Mouse (Mus musculus): ENCODE results near the gene Cox8a.

The Cox8a gene

DNA sequence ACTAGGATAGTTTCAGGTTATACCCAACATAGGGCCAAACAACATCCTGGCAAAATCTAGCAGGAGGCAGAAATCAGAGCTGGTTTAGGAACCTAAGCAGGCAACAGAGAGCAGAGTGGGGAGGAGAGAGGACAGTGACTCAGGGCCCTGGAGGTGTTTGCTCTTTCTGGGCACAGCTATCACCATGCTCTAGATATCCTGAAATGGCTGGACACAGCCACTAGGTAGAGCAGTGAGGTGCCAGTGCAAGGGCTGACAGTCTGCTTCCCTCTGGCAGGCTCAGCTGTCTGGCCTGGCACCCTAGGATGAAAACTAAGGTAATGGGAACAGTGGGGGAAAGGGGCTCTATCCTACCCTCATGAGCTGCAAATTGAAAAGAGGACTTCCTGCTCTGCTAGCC is 6.1 kb upstream of the Cox8a start:
- no peak for DNase-seq (ENCODE audit: low read depth, low spot score)

DNA sequence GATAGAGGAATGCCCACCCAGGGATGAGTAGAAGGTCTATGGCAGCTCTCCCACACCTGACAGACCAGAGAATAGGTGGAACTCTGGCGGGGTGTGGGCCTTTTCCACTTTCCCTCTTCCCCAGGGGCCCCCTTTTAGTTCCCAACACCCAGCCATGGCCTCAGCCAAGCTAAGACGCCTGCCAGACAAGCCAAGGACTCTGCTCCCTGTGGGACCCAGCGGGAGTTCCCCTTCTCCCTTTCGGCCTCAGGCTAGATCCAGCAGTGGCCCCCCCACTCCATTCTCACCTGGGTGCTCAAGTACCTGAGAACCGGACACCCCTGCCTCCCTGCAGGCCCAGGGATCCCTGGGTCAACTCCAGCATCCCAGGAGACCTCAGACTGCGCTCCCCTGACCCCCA is 4.8 kb upstream of the Cox8a start:
- no peak for DNase-seq (ENCODE audit: low read depth, low spot score)

DNA sequence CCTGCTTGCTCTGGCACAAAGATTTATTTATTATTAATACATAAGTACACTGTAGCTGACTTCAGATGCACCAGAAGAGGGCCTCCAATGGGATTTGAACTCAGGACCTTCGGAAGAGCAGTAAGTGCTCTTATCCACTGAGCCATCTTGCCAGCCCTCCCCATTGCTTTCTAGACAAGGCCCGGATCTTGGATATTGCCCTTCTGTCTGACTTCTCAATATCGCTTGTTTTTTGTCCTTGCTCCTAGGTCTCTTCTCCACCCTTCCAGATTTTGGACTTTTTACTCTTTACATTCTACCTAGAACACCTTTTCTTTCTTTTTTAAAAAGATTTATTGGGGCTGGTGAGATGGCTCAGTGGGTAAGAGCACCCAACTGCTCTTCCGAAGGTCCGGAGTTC is 1.3 kb upstream of the Cox8a start:
- no peak for DNase-seq (ENCODE audit: low read depth, low spot score)

DNA sequence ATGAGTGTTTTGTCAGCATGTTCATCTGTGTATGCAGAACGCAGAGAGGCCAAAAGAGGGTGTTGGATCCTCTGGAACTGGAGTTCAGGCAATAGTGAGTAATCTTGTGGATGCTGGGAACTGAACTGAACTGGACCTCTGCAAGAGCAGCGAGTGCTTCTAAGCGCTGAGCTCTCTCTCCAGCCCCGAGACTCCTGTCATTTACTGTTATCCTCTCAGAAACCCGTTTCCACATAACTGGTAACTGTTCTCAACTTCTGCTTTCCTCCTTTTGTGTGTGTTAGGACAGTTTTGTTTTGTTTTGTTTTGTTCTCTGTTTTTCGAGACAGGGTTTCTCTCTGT is 481 bp upstream of the Cox8a start:
- no peak for DNase-seq (ENCODE audit: low read depth, low spot score)

DNA sequence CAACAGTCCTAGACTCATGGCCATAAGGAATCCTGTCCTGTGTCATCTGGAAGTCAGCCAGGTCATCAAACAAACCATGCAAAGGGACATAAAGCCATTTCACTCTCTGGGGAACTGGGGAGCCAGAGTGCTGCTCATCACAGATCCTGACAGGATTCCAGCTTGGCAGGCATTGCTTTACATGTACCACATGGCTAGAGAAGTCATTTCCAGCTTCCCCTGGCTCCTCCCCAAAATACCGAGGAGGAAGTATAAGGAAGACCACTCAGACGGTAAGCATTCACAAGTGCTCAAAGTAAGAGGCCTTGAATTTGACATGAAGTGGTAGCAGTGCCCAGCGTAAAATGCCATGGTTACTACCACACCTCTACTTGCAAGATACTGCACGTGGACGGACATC is 2.9 kb downstream of the Cox8a start:
- DNase-seq (ENCODE audit: low read depth, low spot score): no peak

DNA sequence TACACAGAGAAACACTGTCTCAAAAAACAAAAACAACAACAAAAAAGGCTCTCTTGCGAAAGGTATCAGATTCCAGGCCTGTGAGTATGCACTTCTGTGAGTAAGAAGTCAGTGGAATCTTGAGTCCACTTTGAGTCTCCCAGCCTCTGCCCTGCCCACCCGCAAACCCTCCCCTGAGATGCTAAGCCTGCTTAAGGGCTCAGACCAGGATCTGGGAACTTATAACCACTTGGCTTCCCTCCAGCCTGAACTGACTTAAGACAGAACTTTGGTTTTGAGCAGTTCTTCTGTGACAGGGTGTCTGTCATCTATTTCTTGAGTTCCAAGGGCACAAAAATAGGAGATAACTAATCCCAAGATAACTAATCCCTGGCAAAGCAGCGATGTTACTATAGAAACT is 4.4 kb downstream of the Cox8a start:
- DNase-seq (ENCODE audit: low read depth, low spot score): no peak

DNA sequence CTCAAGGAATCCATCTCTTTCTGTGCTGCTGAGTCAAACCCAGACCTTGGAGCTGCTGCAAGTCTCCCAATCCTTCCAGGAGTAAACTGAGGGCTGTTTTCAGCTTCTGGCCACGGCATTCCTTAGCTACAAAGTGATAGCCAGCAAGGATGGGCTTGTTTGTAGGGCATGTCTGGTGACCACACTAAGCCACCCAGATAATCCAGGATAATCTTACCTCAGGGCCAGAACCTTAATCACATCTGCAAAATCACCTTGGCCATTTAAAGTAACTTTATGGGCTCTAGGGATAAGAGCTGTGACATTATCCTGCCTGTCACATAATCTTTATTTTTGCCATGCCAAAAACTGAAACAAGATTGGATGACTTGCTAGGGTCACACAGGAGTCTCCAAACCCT is 5.2 kb downstream of the Cox8a start:
- no peak for DNase-seq (ENCODE audit: low read depth, low spot score)

DNA sequence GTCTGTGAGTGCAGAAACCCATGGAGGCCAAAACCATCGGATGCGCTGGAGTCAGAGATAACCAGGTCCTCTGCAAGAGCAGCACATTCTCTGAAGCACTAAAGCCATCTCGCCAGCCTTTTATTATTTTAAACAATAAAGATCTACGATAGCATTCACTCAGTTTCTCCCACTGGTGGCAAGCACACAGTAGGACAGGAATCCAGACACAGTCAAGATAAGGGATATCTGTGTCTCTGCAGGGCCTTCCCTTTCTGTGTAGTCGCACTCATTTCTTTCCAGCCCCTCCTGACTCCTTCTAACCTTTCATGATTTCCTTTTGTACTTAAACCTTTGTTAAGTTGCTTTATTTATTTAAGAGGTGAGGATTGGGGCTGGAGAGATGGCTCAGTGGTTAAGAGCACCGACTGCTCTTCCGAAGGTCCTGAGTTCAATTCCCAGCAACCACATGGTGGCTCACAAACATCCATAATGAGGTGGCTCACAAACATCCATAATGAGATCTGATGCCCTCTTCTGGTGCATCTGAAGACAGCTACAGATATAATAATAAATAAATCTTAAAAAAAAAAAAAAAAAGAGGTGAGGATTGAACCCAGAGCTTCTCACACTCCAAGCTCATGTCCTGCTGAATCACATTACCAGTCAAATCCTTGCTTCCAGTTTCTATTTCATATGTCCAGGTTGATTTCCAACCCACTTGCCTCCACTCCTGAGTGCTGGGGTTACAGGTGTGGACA is 7.3 kb downstream of the Cox8a start:
- no peak for DNase-seq (ENCODE audit: low read depth, low spot score)

DNA sequence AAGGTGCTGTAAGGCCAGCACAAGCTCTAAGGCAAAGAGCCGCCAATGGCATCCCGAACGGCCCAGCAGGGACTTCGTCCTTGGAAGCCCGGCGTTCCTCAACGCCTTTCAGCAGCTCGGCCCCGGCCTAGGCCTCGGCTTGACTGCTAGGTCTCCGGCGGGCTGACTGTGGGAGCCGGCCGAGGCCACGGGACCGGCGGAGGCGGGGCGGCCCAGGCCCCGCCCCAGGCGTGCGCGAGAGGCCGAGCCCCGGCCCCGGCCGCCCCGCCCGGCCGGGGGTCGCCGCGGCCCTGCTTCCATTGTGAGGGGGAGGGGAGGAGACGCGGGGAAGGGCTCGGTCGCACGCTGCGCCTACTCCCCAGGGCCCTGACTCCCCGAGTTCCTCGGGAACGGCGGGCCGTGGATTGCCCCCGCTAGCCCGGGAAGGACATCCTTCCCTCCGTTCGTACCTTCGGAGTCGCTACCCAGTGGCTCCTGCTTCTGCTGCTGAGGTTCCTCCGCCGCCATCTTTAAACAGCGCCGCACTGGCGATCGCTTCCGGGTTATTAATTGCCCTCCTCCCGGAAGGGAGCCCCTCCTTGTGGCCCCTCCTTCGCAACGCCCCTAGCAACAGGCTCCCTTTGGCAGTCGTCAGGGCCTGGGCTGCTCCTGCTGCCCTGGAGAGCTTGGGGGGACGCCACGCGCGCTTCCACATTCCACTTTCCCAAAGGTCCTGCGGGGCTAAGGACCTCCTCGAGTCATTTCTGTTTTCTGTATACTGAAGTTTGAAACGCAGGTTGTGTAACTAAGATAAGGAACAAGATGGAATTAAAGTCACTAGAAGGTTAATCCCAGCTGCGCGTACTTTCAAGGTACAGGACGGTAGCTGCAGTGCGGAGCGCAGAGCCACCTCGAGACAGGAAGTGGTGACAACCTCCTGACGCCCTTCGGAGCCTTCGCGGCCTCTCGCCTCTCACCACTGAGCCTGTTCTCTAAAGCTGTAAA is 11.4 kb downstream of the Cox8a start, which contains the start of gene Otub1:
Gene Otub1 (minus strand): TSS at position 564 of the 984 bp plus-strand sequence.
- peak; percentile 95 for DNase-seq (ENCODE audit: low read depth, low spot score)

DNA sequence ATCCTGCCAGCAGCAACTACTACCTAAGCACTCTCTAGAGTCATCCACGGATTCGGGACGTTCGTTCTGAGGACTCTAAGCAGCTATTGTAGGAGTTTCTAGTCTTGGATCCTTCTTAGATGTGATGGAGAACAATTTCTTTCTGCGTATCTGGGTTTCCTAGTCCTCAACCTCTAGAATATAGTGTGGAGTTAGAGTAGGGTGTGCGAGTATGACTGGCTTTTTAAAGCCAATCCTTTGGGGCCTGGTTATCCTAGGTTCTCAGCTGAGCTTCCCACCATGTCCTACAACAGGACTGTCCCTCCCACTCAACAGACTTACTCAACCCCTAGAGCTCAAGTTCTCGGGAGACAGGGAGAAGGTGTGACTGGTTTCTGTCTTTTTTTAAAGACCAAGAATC is 12.1 kb downstream of the Cox8a start:
- DNase-seq (ENCODE audit: low read depth, low spot score): no peak

DNA sequence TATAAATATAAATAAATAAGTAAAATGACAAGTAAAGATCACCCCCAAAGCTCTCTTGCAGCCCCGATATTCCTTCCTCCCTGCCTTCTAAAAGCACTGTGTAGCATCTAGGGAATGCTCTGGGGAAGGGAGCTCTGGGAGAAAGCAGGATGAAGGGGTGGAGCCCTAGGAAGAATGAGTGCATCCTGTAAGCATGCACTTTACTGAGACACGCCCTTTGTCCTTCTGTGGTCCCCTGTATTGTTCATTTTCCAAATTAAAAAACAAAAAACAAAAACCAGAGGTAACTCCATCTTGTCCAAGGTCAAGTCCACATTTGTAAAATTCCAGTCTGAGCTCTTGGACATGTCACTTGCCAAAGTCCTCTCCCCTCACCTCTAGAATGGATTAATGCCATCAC is 12.5 kb downstream of the Cox8a start:
- no peak for DNase-seq (ENCODE audit: low read depth, low spot score)

DNA sequence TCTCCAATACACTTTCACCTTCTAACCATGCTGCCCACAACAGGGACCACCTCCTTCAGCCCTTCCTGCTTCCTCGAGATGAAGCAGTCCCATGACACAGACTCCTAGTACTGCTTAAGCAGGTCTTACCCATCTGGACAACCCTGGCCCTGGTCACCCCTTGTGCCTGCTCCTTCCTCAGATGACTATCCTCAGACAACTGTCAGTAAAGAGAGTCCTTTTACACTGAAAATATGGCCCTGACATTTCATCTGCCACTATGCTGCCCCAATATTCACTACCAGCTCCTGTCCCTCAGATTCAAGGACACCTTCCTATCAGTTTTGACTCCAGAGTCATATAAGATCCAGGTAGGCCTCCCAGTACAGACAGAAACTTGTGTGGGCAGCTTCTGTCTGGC is 17.0 kb downstream of the Cox8a start:
- no peak for DNase-seq (ENCODE audit: low read depth, low spot score)

DNA sequence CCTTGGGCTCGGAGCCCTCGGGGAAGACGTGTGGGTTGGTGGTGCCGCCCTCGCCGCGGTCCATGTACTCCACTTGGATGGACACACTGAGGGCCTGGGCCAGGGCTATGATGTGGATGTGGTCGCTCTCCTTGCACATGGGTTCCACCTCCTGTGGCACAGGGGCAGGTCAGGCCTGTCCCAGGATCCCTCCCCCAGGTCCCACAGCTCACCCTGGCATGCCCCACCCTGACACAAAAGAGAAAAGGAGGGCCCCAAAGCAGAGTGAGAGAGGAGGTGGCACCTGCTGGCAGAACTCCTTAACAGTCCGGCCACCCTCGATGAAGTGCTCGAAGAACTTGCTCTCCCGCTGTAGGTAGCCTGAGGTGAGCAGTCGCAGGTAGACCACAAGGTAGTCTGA is 18.3 kb downstream of the Cox8a start:
- DNase-seq (ENCODE audit: low read depth, low spot score): no peak

DNA sequence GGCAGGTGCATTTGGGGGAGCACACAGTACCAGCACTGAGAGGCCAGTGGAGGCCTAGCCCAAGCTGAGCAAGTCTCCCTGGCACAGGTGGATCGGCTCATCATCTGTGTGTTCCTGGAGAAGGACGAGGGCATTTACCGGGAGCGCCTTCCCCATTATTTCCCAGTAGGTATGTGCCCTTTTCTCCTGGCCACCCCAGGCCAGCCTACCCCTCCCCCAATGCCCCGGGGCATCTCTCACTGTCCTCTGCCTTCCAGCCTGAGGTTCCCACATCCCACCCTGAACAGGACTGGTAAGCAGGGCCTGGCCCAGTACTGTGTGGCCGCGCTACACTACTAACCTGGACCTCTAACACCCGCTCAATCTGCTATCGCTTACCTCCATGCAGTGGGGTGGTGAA is 20.0 kb downstream of the Cox8a start:
- DNase-seq (ENCODE audit: low read depth, low spot score): no peak

DNA sequence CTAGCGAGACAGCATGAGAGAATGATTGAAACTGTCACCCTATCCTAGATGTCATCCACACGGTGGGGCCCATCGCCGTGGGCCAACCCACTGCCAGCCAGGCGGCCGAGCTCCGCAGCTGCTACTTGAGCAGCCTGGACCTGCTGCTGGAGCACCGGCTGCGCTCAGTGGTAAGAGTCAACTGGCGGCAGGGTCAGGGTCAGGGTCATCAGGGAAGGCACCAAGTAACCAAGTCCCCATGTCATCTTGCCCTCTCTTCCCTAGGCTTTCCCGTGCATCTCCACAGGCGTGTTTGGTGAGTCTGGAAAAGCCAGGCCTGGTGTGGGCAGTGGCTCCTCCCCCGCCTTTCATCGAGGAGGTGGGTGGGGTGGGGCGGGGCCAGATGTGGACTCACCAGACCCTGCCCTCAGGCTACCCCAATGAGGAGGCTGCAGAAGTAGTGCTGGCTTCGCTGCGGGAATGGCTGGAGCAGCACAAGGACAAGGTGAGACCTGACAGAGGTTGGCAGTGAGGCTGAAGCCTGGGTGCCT is 20.6 kb downstream of the Cox8a start:
- DNase-seq (ENCODE audit: low read depth, low spot score): no peak

DNA sequence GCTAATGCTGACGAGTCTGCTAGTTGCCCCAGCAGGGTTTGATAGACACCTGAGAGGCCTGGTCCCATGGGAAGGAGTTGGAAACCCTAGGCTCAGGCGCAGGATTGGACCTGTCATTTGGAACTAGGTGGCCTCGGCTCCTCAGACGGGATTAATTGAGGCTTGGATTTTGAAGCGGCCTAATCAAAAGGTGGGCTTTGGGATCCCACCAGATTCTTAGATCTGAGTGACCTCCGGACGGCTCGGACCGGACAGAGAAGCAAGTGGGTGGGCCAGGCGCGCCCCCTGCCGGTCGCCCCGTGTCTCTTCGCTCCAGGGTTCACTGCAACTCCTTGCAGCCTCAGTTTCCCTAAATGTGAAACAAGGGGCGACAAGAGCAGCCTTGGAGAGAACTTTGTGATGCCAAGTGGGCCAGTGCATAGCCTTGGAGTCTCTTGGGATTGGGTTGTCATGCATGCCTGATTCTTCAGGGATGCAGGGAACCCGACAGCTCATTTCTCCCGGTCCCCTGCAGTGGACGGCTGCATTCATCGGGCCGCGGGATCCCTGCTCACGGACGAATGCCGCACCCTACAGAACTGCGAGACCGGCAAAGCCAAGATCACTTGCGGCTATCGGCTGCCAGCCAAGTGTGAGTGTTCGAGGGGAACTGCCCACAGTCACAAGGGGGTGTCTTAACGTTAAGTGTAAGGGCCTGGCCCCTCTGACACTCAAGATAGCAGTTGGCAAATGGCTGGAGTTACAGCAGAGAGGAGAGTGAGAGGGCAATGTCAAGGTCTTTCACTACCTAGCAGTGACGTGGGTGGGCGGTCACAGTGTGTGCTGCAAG is 21.3 kb downstream of the Cox8a start:
- peak; percentile 34 for DNase-seq (ENCODE audit: low read depth, low spot score)

DNA sequence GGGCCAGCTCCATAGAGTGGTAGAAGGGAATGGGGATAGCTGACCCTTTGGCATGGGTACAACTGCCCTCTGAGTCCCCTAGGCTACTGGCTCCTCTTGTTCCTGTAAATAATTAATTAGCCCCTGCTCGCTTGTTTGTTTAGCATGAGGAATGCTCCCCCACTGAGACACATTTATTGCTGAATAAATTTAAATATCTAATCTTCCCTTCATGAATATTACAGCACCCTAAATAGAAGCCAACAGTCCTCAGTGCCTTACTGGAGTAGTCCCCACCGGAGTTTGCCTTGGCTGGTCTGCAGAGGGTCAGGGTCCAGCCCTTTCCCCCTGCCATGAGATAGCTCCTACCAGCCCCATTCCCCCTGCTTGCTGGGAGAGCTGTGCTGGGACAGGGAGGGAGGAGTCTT is 24.9 kb downstream of the Cox8a start:
- DNase-seq (ENCODE audit: low read depth, low spot score): no peak

DNA sequence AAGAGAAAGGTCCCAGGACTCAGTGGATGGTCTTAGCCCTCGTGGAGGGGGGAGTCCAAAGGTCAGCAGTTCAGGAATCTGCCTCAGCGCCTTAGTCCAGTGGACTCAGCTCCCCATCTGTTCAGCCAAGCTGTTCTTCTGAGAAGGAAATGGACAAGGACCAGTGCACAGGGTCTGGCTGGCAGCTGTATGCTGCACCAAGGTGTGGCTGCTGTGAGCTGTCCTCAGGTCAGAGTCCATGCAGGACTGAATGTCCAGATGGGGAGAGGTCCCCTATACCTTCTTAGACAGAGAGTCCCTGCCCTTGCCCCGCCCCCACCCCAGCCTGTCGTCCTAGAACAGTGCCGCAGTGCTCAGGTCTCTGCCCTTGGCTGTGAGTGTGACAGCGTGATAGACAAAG is 25.8 kb downstream of the Cox8a start:
- no peak for DNase-seq (ENCODE audit: low read depth, low spot score)

DNA sequence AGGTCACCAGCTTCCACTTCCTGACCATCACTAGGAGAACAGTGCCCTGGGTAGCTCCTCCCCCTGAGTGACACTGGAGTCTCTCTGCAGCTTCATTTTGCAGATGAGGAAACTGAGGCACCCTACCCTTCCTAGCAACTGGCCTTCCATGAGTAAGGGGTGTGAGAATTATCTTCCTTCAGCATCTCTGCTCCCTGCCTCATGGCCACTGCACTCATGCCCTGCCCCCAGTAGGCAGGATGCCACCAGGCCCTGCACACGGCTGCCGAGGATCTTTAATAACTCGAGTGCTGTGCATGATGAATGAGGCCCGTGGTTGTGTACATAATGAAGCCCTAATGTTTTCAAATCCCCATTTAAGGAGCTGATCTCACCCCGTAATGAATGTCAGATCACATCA is 26.4 kb downstream of the Cox8a start:
- no peak for DNase-seq (ENCODE audit: low read depth, low spot score)

DNA sequence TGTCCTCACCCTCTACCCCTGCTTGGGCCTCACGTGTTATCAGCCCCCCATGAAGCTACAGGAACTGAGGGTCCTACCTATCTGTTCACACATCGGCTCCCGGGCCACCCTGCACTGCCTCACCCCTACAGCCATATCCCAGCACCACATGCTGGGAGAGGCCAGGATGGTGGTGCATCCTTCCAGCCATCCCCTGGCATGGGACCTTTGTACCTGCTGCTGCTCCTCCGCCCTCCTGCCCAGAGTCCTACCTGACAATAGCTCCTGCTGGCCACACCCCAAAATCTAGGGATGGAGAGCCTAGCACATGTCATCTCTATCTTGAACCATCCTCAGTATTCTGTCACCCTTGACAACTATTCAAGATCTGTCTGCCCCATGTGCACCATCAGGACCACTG is 28.4 kb downstream of the Cox8a start:
- no peak for DNase-seq (ENCODE audit: low read depth, low spot score)

DNA sequence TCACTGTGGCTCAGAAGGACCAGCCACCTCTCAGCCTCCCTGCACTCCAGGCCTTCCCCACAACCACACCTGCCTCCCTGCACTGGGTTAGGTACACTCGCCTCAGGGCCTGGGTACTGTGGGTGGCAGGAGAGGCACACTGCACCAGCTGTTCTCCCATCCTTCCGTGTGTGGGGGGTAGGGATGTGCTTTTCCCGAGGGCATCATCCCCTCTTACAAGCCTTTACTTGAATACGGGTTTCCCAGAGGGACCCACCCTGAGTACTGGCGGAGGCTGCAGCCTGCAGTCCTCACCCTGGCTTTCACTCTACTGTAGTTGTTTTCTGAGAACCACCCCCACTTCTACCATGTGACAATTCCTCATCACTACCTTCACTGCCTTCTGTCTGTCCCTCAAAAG is 30.3 kb downstream of the Cox8a start:
- DNase-seq (ENCODE audit: low read depth, low spot score): no peak

Data from CD4-positive helper T cell, adult 2 months (primary cell).